Mouse (Mus musculus): ENCODE data around the gene Gm38392.

The Gm38392 gene

DNA sequence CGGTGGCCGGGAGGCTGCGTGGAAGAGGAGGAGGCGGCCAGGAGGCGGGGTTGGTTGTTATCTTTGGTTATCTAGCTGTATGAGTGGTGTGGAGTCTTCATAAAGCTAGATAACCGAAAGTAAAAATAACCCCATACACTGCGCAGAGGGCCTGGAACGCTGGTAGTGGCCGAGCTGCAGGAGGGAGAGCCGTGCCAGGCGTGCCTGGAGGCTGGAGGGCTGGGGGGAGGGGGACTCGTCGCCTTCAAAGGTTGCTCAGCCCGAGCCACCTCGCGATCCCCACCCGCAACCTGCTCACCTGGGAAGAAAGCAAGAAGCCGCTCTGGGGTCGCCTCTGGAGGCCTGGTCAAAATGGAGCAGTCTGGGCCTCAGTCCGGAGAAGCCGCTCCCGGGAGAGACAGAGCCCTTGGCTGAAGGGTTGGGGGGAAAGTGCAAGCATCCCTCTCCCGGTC is 71.4 kb downstream of the Gm38392 start:
- no peak for DNase-seq (ENCODE audit: low read depth, low spot score)

DNA sequence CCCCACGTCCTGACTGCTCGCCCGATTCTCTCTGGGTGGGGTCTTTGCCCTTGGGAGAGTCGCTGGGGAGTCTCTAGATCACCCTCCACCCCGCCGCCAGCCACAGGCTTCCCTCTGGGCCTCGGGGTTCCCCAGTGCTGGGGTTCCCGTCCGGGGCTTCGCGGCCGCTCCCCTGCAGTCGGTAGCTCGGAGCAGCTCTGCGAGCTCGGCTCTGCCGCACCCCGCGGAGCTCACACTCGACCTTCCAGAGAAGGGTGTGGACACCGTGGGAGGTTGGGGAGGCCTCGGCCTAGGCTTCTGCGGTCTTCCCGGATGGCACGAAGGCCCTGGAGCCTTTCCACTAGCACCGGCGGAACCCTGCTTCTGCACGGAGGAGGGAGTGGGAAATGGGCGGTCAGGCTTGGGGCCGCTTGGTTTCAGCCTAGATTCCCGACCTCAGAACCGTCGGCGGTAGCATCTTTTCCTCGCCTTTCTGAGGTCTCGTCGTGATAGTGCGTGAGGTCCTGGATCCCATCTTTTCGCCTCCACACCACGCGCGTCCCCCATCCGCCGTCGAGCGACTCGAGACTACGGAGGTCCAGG is 71.9 kb downstream of the Gm38392 start:
- DNase-seq (ENCODE audit: low read depth, low spot score): no peak

DNA sequence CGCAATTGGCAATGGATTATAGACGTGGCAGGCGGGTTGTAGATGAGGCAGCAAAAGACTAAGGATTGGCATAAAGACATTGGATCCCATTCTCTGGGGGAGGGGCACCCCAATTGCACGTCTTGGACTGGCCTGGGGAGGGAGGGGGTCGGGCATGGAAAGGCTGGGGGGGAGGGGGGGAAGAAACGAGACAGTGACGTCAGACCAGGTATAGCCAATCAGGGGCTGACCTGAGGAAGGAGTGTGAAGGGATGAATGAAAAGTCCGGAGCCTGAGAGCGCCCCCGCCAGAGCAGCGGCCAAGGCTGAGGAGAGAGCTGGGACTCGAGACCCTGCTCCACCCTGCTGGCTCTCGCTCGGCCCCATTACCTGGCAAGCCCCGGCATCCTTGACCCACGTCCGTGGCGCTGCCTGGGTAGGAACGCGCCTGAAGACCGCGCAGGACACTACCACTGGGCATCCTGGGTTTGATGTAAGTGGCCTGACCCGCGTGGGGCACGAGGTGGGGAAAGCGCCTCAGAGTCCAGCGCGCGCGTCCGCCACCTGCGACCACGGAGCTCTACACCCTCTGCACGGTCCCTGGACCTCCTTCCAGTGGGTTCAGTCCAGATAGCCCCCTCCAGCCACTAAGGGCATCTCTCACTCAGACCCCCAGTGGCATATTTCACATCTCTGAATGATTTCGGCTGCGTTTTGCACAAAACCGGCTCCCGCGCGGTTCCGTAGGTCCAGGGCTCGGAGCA is 72.6 kb downstream of the Gm38392 start:
- DNase-seq (ENCODE audit: low read depth, low spot score): no peak

DNA sequence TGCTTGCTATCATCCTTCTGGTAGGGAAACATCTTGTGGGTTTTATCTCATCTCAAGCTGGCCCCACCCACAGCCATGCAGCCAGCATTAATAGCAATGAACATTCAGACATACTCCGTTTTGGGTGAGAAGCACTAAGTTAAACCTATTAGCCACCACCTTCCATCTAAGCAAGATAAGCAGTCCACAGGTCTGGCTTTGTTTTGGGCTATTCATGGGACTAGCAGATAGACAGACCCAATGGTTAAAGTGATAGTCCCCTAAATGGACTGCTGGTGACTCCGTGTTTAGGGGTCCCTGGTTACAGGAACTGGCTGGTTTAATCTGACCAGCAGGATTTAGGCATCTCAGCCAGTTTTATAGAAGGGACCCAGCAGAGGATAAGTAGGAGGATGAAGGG is 74.0 kb downstream of the Gm38392 start:
- no peak for DNase-seq (ENCODE audit: low read depth, low spot score)

DNA sequence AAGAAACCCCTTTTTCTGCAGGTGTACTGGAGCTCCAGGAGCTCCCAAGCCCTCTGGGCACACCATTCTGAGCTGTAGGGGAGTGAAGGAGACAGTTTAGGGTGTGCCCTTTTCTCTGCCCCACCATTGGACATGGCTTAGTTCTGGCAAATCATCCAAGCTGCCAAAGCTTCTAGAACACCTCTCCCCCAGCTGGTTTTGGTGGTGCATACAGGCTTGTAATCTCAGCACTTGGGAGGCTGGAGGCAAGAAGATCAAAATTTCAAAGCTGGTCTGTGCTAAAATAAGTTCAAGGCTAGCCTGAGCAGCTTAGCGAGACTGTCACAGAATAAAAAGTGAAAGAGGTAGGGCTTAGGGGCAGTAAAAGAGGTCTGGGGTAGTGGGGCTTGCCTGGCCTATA is 74.7 kb downstream of the Gm38392 start:
- DNase-seq (ENCODE audit: low read depth, low spot score): no peak

DNA sequence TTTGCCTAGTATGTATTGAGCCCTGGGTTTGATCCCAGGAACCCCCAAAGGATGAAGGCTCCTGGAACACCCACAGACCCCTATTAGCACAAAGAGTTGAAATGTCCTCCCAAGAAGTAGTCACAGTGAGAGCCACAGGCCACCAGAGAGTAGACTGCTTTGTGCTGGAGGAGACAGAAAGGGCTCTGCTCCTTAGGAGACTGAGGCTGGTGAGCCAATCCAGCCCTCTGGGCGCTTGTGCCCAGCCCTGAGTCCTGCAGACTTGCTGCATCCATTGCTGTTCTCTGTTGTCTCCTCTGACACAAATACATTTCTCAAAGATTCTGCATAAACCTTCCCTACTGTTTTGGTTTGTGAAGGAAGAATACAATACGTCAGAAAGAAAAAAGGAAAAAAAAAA is 76.1 kb downstream of the Gm38392 start:
- no peak for DNase-seq (ENCODE audit: low read depth, low spot score)

DNA sequence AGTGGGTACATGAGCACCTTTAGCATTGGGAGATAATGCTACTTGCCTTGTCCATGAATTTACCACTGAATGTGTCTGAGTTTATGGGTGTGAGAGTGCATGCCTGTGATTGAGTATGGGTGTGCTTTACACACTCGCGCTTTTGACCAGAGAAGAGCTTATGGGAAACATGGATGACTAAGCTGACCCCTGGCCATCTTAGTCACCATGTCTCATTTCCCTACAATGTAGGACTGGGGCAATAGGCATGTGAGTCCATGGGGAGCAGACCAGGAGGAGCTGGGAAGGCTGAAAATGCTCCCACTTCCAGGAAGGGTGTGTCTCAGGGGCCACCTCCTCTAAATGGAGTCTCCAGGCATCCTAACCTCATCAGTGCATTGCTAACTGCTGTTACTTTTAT is 76.9 kb downstream of the Gm38392 start:
- no peak for DNase-seq (ENCODE audit: low read depth, low spot score)

DNA sequence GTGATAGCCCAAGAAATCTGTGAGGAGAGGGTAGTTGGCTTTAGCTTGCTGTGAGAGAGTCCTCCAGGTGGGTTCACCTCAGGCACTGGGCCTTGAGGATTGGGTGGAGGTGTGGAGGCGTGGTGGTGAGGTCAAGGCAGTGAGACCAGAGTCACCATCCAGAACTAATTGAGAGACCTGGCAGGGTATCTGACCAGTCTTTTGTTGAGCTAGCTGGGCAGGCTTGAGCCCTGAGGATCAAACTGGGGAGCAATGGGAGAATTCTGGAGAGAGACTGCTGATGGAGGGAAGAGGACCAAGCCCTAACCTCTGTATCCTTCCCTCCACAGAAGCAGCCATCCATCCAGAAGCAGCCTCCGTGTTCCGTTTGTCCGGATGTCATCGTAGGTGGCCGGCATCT is 77.7 kb downstream of the Gm38392 start:
- DNase-seq (ENCODE audit: low read depth, low spot score): no peak

DNA sequence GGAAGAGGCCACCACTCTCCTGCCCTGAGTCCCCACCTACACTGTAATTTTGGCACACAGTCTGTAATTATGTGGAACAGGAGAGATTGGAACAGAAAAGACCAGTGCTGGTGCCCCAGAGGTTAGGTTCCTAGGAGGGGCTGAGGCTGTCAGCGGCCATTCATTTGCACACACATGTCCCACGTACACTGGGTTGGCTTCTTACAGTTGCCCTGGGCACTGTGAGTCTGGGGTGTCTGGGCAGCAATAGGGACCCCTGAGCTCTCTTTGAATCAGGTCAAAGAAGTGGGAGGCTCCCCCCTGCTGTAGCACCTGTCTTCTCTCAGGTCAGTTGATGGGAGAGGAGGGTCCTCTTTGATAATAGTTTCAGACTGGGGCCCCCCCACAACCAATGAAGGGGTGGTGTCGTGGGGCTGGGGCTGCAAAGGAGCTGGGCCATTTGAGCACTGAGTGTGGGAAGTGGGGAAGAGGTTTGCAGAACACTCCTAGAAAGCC is 78.7 kb downstream of the Gm38392 start:
- no peak for DNase-seq (ENCODE audit: low read depth, low spot score)

DNA sequence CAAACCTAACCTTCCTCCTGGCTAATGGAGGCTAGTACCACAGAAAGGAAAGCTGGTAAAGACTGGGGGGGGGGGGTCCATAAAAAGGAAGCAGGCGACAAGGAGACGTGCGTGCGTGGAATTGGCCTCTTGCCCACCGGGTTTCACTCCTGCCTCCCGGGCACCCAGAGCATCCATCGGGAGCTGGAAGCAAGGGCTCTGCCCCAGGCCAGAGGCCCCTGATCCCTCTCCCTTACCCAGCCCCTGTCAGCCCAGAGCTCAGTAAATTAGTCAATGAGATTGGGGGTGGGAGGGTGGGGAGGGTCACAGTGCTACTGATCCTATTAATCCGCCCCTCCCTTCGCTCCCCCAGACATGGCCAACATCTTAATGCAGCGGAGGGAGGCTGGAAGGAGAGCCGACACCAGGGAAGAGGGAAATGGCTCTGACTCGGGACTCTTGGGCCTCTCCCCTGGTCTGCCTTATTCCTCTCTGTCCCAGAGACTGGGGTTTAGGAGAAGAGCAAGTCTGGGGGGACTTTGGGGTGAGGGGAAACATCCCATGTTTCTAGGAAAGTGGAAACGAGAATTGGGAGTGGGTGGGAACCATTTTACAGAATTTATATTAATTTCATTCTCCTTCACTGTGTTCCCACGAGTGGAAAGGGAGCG is 79.4 kb downstream of the Gm38392 start:
- no peak for DNase-seq (ENCODE audit: low read depth, low spot score)

DNA sequence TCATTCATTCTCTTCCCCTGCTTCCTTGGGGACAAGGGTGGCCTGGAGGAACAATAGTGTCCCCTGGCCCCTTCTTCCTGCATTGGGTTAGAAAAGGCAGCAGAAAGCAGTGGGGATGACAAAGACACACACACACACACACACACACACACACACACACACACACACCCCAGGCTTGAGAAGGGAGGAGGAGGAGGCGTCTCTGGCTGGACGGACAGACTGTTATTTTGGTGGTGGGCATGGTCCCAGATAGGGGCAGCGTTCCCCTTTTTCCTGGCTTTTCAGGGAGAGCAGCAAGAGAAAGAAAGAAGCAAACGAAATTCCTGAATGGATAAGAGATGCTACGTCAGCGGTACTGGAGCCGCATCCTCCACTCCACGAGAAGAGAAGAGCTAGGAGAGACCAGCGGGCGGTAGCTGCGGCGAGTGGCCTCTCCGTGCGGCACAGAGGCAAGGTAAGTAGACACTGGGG is 80.1 kb downstream of the Gm38392 start:
- no peak for DNase-seq (ENCODE audit: low read depth, low spot score)

DNA sequence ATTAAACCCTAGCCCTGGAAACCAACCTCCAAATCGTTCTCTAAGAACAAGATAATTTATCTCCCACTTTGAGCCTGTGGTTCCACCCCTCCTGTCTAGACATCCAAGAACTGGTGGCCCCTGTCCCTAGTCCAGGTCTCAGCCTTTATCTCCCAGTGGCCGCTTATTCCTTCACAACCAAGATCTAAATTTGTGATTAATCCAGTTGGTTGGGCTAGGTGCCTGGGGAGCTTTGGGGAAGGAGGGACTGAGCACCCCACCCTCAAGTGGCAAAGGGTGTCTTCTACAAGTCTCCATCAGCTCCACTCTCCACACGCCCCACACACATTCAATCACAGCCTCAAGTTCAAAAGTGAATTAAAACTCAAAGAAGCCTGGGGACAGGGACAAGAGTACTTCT is 80.5 kb downstream of the Gm38392 start:
- DNase-seq (ENCODE audit: low read depth, low spot score): no peak

DNA sequence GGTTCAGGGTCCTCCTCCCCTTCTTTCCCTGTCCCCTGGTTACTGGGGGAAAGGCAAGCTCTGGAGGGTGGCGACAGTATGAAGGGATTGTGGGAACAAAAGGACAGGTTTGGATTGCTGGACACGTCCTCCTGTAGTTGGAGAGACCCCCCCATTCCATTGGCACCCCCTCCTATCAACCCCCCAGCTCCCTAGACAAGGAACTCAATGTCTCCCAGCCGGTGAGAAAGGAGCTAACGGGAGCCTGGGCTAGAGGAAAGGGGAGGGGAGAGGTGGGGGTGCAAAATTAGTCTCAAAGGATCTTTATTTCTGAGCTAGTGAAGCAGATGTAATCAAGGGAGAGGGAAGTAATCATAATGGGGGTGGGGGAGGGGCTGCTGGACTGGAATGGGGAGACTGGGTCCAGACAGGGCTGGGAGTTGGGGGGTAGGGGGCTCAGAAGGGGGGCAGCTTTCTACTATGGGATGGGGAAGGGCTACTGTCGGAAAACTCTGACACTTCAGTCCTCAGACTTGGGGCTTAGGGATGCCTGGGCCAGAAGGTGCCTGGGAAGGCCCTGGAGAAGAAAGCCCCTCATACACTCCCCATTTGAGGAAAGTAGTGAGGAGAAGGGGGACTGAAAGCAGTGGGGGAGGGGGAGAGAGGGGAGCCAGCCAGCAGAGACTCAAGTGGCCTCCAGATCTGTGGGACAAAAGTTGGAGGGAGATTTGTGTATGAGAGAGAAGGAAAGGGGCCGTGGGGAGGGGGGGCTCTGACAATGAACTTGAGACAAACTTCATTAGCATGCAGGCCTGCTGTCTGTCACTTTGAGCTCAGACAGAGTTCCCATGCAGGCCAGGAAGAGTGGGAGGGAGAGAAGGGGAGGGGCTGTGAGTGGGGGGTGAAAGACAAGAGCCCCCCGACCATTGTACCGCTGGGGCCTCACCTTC is 81.2 kb downstream of the Gm38392 start:
- no peak for DNase-seq (ENCODE audit: low read depth, low spot score)

DNA sequence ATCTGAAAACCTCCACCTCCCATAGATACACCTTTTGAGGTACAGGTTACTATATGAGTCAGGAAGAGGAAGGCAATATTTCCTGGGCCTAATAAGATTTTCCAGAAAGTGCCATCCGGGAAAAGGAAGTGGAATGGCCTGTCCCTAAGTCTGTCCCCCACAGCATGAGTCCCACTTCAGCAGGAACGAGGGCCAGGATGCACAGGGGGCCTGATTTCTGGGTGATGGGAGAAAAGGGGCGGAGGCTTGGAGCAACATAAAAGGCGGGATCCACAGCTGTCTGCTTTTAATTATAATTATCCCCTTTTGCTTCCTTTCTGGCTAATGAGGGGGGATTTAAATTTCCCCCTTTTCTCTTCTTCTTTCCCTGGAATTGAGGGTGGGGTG is 81.8 kb downstream of the Gm38392 start:
- no peak for DNase-seq (ENCODE audit: low read depth, low spot score)

DNA sequence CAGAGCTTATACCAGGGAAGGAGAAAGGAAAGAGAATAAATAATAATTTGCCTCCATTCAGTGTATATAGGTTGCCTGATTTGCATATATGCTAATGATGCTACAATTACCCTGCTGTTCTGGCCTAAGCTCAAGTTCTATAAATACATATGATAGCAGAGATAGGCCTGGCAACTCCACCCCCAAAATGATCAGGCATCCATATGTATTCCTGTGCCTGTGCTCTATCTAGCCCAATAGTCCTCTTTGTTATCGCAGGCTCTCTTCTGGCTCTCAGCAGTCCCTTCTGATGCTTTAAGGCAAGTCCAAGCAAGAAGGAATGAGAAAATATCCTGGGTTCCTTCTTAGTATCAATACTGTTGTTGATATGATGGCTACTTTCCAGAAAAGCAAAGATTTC is 82.3 kb downstream of the Gm38392 start:
- no peak for DNase-seq (ENCODE audit: low read depth, low spot score)

DNA sequence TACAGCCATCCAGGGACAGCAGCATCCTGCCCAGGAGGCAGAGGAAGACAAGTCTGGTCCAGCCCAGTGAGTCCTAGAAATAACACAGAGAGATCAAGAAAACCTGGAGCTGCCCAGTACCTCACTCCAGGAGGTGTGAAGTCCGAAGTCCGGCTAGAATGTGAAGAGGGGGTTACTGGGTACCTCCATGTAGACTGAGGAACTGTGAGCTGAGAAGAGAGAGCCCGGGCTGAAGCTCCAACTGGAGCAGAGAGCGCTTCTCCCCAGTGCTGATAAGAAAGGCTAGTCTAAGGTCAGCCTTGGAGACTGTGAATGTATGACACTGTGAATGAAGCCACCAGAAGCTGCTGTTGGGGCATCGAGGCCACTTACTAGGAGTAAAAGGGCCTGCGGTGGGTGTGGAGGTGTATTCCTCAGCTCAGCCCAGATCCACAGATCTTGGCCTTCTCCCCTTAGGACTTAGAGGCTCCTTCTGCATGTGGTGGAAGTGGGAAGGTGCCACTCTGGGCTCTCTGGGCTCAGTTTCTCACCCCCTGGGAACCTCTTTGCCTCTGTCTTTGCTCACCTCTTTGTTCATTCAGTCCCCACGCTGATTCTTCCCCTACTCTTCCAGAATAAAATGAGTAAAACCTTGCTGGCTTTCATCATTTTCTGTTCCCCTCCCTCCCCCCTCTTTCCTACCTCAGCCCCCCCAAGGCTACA is 82.9 kb downstream of the Gm38392 start:
- DNase-seq (ENCODE audit: low read depth, low spot score): no peak

DNA sequence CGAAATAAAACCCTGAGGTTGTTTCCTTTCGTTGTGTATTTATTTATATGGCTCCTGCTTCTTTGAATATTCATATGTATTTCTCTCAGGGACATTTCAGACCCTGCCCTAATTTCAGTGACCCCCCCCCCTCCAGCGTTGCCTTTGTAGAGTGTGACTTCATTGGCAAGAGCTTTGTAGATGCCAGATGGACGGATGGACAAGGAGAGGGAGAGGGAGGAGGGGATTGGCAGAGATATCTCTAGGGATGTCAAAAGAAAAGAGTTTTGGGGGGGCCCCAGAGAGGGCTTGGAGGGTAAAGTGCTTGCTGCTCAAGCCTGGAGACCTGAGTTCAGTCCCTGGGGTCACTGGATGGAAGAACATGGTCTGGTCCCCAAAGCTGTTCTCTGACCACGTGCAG is 83.6 kb downstream of the Gm38392 start:
- DNase-seq (ENCODE audit: low read depth, low spot score): no peak

DNA sequence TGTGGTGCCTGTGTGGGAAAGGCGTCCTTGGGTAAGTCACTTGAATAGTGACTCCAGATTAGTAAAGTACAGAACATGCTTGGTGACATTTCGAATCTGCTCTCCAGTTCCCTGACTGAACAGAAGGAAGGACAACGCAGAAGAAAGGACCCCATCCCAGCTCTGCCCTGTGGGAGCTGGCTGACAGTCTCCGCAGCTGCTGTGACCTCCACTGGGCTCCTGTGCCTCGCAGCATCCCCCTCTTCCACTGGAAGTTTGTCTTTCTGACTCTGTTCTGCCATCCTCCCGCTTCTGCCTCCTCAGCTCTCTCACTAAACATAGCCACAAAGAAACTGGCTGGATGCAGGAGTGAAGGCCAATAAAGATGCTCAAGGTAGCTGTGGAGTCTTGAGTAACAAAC is 84.0 kb downstream of the Gm38392 start:
- no peak for DNase-seq (ENCODE audit: low read depth, low spot score)

DNA sequence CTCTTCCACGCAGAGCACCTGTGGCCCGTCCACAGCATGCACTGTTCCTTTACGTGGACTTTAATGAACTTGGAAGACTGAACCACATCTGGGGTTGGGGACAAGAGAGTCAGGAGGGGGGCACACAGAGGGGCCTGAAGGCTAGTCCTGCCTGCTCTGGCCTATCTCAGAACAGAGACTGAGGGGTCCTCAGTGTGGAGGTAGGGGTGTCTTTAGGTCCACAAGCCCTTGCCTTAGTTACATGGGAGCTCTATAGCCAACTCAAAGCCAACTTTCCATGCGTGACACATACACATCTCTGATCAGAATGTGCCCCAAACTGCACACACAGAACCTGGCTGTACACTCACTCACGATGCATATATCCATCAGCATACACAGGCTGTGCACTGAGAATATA is 85.4 kb downstream of the Gm38392 start:
- DNase-seq (ENCODE audit: low read depth, low spot score): no peak

DNA sequence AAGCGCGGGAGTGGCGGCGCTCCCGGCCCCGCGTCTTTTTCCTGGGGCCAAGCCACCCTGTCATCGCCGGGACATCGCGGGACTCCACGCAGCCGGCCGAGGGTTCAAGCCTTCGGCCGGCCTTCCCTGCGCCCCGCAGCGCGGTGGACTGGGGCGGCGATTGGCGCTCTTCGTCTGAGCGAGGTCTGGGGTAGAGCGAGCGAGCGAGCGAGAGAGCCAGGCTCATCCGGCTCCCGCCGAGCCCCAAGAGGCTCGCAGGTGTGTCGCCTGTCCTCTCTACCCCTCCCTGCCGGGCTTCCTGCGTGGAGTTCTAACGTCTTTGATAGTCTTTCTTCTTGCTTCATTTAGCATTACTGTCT is 86.1 kb downstream of the Gm38392 start:
- DNase-seq (ENCODE audit: low read depth, low spot score): no peak

All from embryo, embryonic 11.5 days (tissue).